Mouse (Mus musculus): ENCODE measurements around the gene Ly6g6d.

GRCm38 (mm10) chr17:35022541-35023060, 55.3 kb downstream of the Ly6g6d start:
- TF ChIP-seq CTCF (IDR thresholded peaks at IDR 0.05; ENCODE audit: extremely low read depth, insufficient read depth, insufficient read length, insufficient replicate concordance) = no peak
- TF ChIP-seq POLR2A (IDR thresholded peaks at IDR 0.05; ENCODE audit: low read depth, low read length) = no peak

All from spleen, adult 2 months (tissue).